Mouse (Mus musculus) urinary bladder, adult 18-20 months (tissue): ENCODE measurements around the gene Homer3.

Experiments used
- DNase-seq, 2 experiments: peaks; one replicate each; pipeline ENCODE4 v3.0.0; 2022; ENCODE audit warnings: low spot score in 2 of 2, mixed read lengths in 2 of 2

The Homer3 gene

DNA sequence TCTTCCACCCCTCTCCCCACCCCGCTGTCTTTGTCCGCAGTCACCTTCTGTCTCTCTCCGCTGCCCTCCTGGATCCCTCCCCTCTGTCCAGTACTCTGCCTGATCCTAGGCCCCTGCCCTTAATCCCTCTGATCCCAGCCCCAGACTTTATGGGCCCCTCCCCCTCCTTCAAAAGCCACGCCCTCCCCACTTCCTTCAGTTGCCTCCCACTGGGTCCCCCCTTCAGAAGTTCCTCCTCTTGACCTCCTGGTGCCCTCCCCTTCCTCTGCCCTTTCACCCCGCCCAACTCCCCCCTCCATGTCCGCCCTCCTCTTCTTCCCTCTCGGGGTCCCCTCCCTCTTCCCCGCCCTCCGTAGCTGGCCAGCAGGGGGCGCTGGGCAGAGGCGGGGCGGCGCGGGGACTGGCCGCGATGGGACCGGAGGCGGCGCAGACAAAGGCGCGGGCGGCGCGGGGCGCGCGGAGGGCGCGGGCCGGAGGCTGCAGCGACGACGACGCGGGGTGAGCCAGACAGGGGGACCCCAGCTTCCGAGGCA, at the start of gene Homer3:
Gene Homer3, plus strand, starts transcription at position 225 of the 533 bp plus-strand sequence.
- DNase-seq: peak; percentile 83 to 89

DNA sequence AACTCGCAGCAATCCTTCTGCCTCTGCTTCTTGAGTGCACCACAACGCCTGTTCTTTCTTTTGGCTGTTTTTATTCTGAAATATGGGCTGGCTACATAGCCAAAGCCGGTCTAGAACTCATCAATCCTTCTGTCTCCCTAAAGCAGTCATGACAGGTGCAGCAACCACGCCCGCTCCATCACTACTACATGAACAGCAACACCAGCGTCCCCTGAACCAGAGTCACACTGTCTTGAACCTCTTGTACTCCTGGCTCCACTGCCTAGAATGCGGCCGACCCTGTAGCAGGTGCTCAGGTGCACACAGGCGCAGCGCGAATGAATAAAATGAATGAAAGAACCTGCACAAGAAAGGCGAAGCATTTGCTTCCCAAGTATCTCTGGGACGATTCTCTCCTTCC, 49.0 kb upstream of the Homer3 start:
- no peak for DNase-seq

DNA sequence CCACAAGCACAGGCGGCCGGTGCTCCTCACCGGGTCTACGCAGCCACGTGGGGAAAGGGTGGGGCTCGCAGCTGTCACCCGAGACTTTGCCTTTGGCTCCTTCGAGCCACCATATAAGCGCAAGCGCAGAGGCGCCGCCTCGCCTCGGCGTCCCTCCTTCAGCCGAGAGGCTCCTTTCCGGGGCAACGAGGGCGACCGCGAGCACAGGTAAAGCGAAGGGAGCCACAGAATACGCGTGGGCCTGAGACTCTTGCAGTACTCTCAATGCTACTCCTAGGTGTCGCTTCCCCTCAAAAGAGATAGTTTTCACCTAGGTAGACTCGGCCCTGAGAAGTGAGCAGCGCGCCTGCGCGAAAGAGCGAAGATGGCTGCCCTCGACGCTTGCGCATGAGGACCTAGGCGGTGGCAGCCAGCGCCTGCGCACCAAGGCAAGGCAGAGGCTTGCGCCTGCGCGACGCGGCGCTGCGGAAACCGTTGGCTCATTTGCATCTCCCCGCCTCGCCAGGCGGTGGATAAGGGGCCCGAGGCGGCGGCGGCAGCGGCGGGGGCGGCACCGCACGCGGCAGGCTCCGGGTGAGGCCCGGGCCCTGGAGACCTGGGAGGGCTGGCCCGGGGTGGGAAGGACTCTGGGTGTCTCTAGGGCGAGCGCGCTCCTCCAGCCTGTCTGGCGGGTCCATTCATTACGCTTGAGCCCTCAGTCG, 48.4 kb upstream of the Homer3 start, which contains the start of the genes Sugp2 and Armc6:
Gene Sugp2, plus strand, starts transcription at position 147 of the 701 bp plus-strand sequence.
Gene Armc6, minus strand, starts transcription at position 387 of the 701 bp plus-strand sequence.
- DNase-seq: peak; percentile 94 to 95

DNA sequence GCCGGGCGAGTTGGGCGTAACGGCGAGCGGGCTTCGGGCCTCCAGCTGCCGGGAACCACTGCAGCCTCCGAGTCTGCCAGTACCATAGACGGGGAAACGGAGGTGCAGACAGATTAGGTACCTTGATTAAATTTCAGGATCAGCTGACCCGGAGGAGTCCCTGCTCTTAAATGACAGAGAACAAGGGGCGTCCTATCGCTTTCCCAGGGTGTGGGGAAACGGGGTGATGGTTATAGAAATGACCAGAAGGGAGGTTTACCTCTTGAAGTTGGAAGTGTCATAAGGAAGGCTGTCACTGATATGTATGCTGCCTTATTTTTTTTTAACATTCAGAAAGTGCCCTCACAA, 47.9 kb upstream of the Homer3 start:
- no peak for DNase-seq

DNA sequence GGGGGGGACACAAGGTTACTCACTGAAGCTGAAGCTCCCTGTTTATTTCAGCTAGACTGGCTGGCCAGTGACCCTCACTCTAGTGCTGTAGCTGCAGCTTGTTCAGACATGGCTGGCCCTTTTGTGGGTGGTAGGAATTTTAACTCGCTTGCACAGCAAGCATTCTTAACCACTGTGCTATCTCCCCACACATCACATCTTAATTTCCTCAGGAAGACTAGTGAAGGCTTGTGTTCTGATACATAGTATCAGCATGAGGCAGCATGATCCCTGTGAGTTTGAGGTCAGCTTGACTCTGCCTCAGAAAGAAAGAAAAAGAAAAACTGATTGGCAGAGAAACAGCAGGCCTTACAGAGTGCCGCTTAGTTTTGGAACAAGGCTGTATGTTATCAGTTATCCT, 44.8 kb upstream of the Homer3 start:
- DNase-seq: peak in 1 of 2 experiments; percentile 54

DNA sequence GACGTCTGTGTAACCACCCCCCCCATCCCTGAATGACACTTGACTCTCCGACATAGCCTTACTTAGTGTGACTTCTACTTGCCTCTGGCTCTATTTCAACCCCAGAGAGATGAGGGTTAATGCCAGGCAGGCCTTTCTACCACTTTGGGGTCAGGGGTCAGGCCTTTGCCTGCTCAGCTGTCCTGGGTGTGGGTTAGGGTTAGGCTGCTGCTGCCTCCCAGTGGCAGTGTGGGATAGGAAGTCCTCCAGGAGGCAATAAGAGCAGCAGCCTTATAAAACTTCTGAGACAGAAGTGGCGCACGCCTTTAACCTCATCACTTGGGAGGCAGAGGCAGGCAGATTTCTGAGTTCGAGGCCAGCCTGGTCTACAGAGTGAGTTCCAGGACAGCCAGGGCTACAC, 42.0 kb upstream of the Homer3 start:
- DNase-seq: no peak

DNA sequence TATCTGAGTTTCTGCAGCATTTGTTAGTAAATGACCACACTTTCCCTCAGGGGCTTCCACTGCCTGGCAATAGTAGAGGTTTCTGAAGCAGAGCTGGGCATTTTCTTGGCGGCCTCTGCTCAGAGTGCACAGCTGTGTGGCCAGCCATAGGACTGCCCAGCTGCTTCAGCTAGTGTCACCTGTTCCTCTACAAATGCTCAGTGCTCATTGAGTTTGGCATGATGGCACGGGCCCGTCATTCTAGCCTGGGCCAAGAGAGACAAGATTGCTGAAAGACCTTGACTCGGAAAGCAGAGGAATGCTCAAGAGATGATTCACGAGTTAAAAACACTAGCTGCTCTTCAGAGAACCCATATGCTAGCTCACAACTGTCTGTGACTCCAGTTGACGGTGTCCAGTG, 36.0 kb upstream of the Homer3 start:
- DNase-seq: no peak

DNA sequence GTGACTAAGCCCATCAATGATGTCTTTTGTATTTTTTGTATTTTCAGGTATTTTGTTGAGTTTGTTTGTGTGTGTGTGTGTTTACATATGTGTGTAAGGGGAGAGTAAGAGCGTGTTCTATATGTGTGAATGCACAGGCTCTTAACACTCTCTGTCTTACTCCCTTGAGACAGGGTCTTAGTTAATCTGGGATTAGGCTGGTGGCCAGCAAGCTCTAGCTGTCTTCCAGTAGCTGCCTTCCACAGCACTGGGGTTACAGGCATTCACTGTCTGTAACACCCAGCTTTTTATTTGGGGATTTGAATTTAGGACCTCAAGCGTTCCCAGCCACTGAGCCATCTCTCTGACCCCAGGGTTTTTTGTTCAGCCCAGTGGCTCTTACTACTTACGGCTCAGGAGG, 34.8 kb upstream of the Homer3 start:
- DNase-seq: no peak

DNA sequence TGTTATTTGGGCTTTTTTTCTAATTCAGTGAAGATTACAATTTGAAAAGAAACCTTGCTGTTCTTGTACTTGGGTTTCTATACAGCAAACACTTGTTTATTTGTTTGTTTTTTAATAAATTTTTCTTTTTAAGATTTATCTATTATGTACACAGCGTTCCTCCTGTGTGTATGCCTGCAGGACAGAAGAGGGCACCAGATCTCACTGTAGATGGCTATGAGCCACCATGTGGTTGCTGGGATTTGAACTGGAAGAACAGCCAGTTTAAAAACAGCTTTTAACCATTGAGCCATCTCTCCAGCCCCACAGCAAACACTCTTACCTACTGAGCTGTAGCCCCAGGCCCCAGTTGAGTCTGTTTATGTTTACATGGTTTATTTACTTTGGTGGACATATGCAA, 28.0 kb upstream of the Homer3 start:
- no peak for DNase-seq

DNA sequence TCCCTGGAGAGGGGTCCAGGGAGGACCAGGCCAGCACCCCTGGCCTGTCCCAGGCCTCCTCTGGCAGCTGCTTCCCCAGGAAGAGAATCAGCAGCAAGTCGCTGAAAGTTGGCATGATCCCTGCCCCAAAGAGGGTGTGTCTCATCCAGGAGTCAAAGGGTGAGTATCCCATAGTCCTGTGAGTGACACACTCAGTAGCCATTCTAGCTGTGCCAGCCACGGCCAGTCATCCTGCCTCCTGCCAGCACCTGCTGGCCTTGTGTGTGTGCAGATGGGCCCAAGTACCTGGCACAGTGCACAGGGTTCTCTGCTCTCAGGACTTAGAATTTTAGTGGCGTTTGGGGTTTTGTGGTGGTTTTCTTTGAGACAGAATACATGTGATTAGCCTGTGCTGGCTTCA, 25.2 kb upstream of the Homer3 start:
- DNase-seq: no peak

DNA sequence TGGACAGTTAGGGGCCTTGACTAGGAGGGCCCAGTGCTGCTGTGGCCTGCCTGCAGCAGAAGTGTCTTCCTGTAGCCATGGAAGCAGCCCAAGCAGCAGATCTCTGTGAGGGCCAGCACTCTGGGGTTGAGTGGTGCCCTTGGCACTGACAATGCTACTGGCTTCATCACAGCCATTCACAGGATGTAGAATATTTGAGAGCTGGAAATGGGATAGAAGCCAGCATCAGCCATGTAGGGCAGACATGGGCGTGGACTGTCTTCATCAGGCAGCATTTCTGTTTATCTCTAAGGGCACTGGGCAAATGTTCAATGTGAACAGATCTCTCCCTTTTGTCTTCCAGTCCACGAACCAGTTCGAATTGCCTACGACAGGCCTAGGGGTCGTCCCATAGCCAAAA, 24.0 kb upstream of the Homer3 start:
- no peak for DNase-seq

DNA sequence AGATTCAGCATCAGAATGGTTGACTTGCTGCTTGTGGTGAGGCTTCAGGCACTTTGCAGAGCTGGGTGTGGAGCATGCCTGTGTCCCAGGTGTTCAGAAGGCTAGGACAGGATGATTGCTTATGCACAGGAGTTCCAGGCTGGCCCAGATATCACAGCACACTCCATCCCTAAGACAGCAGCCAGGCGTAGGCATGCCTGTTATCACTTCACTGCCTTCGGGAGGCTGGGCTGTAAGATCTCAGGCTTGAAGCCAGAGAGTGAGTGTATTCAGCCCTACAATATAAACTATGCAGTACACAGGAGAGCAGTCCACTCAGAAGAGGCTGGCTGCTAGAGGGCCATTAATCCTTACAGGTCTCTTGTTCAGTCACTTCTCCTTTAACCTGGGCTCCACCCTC, 23.6 kb upstream of the Homer3 start:
- no peak for DNase-seq

DNA sequence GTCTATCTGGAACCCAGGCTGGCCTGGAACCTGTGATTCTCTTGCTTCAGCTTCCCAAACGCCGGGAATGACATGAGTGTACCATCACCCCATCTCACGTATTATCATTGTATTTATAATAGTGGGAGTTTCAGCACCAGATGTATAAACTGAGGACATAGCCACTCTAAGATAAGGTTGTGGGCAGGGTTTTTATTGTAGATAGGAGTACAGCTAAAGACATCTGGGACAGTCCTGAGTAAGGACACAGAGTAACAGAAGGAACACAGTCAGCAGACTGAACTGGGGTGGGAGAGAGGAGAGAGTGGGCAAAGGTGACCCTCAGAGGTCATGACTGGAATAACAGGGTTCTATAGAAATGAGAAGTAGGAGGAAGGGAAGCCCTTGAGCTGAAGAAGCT, 15.0 kb upstream of the Homer3 start:
- no peak for DNase-seq

DNA sequence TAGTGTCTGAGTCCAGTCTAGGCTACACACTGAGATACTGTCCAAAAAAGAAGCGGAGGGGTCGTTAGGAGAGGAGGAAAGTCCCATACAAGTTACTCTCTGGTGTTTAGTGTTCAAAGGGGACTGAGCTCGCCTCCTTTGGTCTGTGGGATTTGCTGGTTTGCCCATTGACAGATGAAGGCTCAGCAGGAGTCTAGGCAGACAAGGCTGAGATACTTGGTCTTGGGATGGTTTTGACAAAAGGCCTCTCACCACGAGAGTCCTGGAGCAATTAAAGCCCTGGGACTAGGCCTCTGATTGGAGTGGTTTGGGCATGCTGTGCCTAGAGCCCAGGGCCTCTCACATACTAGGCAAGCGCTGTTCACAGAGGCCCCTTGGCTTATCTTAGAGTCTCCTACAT, 14.3 kb upstream of the Homer3 start:
- no peak for DNase-seq

DNA sequence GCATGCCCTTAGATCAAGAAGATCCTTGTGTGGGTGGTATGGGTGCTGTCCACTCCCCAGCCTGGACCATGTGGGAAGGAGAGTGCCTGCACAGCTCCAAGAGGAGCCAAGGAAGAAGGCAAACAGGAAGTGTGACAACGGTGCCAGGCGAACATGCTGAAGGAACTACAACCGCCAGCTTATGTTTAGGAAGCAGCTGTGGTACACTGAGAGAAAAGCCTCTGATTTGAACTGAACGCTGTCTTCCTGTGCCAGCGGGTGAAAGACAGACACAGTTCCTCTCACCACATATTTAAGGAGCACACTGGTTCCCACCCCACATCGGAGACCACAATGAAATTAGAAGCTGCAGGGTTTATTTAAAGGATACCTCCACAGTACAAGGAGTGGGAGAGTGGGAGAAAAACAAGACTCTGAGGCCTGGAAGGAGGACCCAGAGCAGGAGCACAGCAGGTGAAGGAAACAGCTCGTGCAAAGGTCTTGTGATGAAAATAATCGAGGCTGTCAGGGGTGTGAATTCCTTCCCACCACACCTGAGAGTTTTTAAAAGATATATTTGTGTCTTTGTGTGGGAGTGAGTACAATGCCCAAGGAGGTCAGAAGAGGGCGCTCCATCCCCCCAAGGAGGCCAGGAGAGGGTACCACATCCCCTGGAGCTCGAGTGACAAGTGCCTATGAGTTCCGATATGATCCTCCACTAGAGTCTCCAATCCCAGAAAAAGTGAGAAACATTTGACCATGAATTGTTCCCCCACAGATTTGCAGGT, 13.6 kb upstream of the Homer3 start:
- no peak for DNase-seq

DNA sequence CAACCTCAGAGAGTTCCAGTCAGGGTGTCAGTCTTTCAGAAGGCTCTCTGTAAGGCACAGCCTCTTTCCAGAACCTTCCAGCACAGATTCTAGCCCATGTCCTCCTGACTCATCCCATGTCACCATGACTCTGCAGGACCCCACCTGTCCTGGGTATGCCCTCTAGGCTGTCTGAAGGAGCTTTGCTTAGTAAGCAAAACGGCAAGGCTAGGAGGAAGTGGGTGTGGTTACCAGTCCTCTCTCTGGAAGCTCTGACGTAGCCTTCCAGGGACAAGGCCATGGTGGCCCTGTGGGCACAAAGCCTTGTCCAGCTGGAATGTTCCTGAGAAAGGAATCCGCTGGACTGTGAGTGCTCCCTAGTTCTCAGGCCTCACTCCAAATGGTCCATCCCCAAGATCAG, 9.7 kb upstream of the Homer3 start:
- DNase-seq: no peak

DNA sequence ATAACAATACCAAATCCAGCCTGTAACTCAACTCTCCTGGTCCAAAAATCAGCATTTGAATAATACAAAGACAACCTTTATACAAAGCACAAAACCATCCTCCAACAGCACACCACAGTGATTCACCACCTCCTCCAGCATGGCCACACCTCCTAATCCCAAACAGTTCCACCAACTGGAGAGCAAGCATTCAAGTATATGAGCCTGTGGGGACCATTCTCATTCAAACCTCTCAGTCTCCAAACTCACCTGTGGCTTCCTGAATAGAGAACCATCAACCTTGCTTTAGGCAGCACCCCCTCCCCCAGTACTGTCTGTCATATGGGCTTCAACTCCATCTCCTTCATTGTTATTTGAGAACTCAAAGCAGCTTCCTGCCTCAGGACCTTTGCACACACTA, 8.3 kb upstream of the Homer3 start:
- no peak for DNase-seq

DNA sequence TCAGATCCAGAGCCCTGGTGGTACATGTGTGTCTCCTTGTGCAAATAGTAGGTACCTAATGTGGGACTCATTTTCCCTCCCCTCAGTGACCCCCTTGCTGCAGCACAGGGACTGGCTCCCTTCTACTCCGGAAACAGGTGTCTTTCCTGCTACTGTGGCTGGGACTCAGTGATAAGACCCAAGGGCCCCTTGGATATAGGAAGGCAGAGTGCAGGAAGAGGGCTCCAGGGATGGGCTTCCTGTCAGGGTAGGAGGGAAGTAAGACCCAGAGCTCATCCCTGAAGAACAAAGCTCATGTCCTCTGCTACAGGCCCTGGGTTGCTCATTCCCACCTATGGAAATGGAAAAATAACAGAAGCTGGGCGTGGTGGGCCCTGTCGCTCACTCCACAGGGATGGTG, 6.2 kb upstream of the Homer3 start:
- DNase-seq: no peak

DNA sequence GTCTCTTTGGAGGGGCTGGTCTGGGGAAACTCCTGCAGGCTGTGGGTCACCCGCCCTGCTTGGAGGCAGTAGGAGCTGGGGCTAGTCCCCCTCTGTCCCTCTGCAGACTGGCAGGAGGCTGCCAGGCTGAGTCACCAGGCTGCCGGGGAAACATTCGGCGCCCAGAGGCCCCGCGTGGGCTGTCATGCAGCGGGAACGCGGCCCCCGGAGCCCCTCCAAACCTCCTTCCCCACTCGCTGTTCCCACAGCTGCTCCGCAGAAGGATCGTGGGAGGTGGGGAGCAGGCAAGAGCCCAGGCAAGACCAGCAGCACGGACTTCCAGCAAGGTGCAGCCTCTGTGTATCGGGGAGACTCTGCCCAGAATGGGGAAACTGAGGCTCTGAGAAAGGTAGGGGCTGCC, 4.5 kb upstream of the Homer3 start:
- DNase-seq: no peak

DNA sequence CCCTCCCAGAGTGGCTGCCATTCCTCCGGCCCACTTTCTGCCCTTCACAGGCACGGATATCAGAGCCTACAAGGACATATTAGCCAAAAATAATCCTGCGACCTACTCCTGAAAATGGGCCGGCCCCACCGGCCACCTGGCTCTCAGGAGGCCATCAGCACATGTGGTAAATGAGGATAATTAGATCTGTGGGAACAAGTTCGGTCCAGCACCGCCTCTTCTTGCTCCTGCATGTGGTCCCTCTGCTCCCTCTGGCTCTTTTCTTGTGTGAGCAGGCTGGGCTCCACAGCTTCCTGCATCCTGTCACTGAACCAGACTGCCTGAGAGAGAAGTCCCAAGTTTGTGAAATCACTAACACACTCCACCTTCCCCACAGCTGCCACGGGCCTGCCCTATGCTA, 3.4 kb upstream of the Homer3 start:
- DNase-seq: no peak

DNA sequence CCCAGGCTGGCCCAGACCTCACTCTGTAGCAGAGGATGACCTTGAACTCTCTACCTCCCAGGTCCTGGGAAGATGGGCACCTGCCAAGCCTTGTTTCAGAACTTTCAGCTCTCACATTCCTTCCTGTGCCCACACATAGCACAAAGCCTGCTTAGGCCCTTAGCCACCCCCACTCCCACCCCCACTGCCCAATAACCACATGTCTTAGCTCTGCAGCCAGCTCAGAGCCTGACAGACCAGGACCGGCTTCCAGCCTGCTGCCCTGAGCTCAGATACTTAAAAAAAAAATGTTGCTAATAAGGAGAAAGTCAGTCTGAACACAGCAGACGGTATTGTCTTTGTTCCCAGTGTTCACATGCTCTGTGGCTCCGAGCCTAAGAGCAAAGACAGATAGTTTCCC, 1.6 kb upstream of the Homer3 start:
- no peak for DNase-seq

DNA sequence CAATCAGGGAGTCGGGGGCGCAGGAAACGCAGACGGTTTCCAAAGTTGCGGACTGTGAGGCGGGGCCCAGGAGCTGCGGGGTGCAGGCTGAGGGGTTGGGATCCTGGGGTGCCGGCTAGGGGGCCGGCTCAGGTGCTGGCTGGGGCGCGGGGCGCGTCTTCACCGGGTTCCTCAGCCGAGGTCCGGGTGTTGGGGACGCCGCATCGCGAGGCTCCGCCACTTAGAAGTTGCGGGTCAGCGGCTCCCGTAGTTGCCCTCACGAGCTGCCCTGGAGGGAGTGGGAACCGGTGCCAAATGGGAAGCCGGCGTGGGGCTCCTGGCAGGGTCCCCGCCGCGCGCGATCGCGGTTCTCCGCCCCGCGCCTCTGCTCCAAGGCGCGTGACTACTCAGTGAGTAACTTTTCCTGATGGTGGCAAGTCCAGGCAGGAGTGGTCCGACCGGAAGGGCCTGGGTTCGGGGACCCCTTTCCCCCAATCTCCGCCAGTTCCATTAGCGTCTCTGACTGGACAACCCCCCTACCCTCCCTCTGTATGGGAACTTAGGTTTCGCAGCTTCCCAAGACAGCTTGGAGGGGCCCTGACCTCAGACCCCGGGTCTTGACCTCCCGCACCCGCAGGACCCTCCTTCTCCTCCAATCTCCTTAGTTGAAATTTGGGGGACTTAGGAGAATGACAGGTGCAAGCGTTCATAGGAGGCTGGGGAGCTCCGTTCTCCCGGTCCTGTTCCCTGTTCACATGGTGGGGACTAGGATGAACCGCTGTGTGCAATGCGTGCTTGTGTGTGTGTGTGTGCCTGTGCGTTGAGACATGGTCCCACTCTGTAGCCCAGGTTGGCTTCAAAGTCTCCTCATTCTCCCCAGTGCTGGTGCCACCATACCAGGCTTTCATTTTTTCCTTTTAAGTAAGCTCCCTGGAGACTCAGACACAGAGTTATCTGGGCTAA, 780 bp downstream of the Homer3 start:
- DNase-seq: peak; percentile 38 to 58
